Mouse (Mus musculus) stomach, embryonic 14.5 days (tissue): ENCODE measurements around the gene Irx1. TPM values are rescaled to one million over a fixed set of nuclear protein-coding genes. Genes with fewer than 3 reads are reported as not detected.

Experiments
- ATAC-seq: fragments of 200-750 bp; cut with Nextera tagmentation; 2 replicates; pipeline ENCODE4 v1.8.0; 2017; ENCODE audit warnings: low read depth, moderate TSS enrichment; ENCODE audit not compliant: insufficient number of reproducible peaks, insufficient read depth, low FRiP score
- H3K27ac ChIP-seq: fragments of 300-500 bp; sonication (generic); 2 replicates; pipeline ENCODE4 v1.5.1; 2014; ENCODE audit warnings: mild to moderate bottlenecking, low read length, moderate library complexity, mixed read lengths
- H3K27me3 ChIP-seq: fragments of 300-500 bp; sonication (generic); 2 replicates; pipeline ENCODE4 v1.6.1; 2014; ENCODE audit warnings: low read length, control low read depth, mixed read lengths; ENCODE audit not compliant: control insufficient read depth, insufficient read depth
- H3K36me3 ChIP-seq: fragments of 300-500 bp; sonication (generic); 2 replicates; pipeline ENCODE4 v1.6.1; 2014; ENCODE audit warnings: mild to moderate bottlenecking, control low read depth, low read length, moderate library complexity, mixed read lengths; ENCODE audit not compliant: control insufficient read depth, insufficient read depth
- H3K4me1 ChIP-seq: fragments of 300-500 bp; sonication (generic); 2 replicates; pipeline ENCODE4 v1.6.1; 2014; ENCODE audit warnings: low read length, control low read depth, mixed read lengths; ENCODE audit not compliant: control insufficient read depth, insufficient read depth
- H3K4me2 ChIP-seq: fragments of 300-500 bp; sonication (generic); replicated peaks from 2 replicates; pipeline ENCODE4 v1.6.1; 2014; ENCODE audit warnings: low read depth, low read length, control low read depth
- H3K4me3 ChIP-seq: fragments of 300-500 bp; sonication (generic); 2 replicates; pipeline ENCODE4 v1.5.1; 2014; ENCODE audit warnings: low read depth, low read length, control low read depth
- H3K9ac ChIP-seq: fragments of 300-500 bp; sonication (generic); replicated peaks from 2 replicates; pipeline ENCODE4 v1.6.1; 2014; ENCODE audit warnings: low read depth, mild to moderate bottlenecking, control low read depth, low read length, moderate library complexity, mixed read lengths
- H3K9me3 ChIP-seq: fragments of 300-500 bp; sonication (generic); 2 replicates; pipeline ENCODE4 v1.6.1; 2016; ENCODE audit warnings: low read depth, low read length, control low read depth; ENCODE audit not compliant: control insufficient read depth
- WGBS: fragments of 180-500 bp; shearing (Covaris S2); extraction: QIAGEN DNeasy Blood & Tissue Kit; methylation state at CpG from one replicate; pipeline ENCODE4 v1.1.7; 2014; 5-methylcytosine and 5-hydroxymethylcytosine counted together
- polyA plus RNA-seq: library from polyadenylated mRNA; unstranded; fragments of >200 nt; fragmentation: Nextera tagmentation; extraction: Ambion mirVana; gene quantifications from 2 replicates; pipeline ENCODE4 v1.2.1, GENCODE M21; 2014

Gene Irx1
- polyA plus RNA-seq, 1 experiment from 2014 or later: 0.10 TPM

- ATAC-seq: peak; percentile 47; the same call in 1 of the 2 replicates
- Histone ChIP-seq H3K27me3 (peaks cover 71% of the 10 kb centered on the region), H3K27ac (no peak overlapping the region)
Measured at GRCm38 (mm10) chr13:71962661-71963355, 715 bp downstream of the Irx1 start.

GRCm38 (mm10) chr13:71961891-71962660, 1.4 kb downstream of the Irx1 start:
- no peak for ATAC-seq
- 2% methylated on average over 25 of the region's 25 CpGs for WGBS
- Histone ChIP-seq H3K4me2 (no peak overlapping the region), H3K4me1 (peaks cover 6% of the 10 kb centered on the region; the same call in 1 of the 2 replicates), H3K36me3 (no peaks in the 10 kb centered on the region), H3K9ac (no peak overlapping the region), H3K27ac (no peak overlapping the region), H3K27me3 (peaks cover 68% of the 10 kb centered on the region), H3K4me3 (peak overlapping the region; percentile 36; the same call in 1 of the 2 replicates), H3K9me3 (no peaks in the 10 kb centered on the region)

More at GRCm38 (mm10) chr13:71962661-71963355, 715 bp downstream of the Irx1 start:
- 0 out of 2 replicates have a peak overlapping the region, but pooled peaks have one; percentile 10 for H3K9ac ChIP-seq
- H3K36me3 ChIP-seq: no peaks in the 10 kb centered on the region
- no peaks in the 10 kb centered on the region for H3K9me3 ChIP-seq
- H3K4me1 ChIP-seq: peaks cover 6% of the 10 kb centered on the region; the same call in 1 of the 2 replicates
- under 1% methylated on average over 55 of the region's 55 CpGs for WGBS
- peak overlapping the region; percentile 36 for H3K4me3 ChIP-seq
- peak overlapping the region; percentile 64 for H3K4me2 ChIP-seq

GRCm38 (mm10) chr13:71960846-71961735, 2.4 kb downstream of the Irx1 start:
- Histone ChIP-seq H3K4me3 (no peak overlapping the region), H3K9me3 (no peaks in the 10 kb centered on the region), H3K27me3 (peaks cover 68% of the 10 kb centered on the region), H3K4me1 (peaks cover 6% of the 10 kb centered on the region; the same call in 1 of the 2 replicates), H3K36me3 (no peaks in the 10 kb centered on the region), H3K27ac (no peak overlapping the region), H3K4me2 (no peak overlapping the region), H3K9ac (no peak overlapping the region)
- ATAC-seq: no peak
- 9% methylated on average over 9 of the region's 9 CpGs for WGBS

- peaks cover 6% of the 10 kb centered on the region; the same call in 1 of the 2 replicates for H3K4me1 ChIP-seq
- peaks cover 64% of the 10 kb centered on the region for H3K27me3 ChIP-seq
- WGBS: 1% methylated on average over 9 of the region's 9 CpGs
- H3K4me3 ChIP-seq: no peak overlapping the region
- no peaks in the 10 kb centered on the region for H3K36me3 ChIP-seq
- no peak overlapping the region for H3K4me2 ChIP-seq
- no peak for ATAC-seq
- H3K27ac ChIP-seq: no peak overlapping the region
- H3K9ac ChIP-seq: no peak overlapping the region
- no peaks in the 10 kb centered on the region for H3K9me3 ChIP-seq
Measured at GRCm38 (mm10) chr13:71960277-71960672, 3.2 kb downstream of the Irx1 start.

GRCm38 (mm10) chr13:71959361-71960276, 3.9 kb downstream of the Irx1 start:
- Histone ChIP-seq H3K9me3 (no peaks in the 10 kb centered on the region), H3K4me3 (peak overlapping the region; percentile 16), H3K4me2 (0 out of 2 replicates have a peak overlapping the region, but pooled peaks have one; percentile 12), H3K4me1 (peaks cover 6% of the 10 kb centered on the region; the same call in 1 of the 2 replicates), H3K27ac (no peak overlapping the region), H3K9ac (no peak overlapping the region), H3K27me3 (peaks cover 61% of the 10 kb centered on the region), H3K36me3 (no peaks in the 10 kb centered on the region)
- ATAC-seq: peak; percentile 40; the same call in 1 of the 2 replicates
- WGBS: 2% methylated on average over 76 of the region's 76 CpGs

DNA sequence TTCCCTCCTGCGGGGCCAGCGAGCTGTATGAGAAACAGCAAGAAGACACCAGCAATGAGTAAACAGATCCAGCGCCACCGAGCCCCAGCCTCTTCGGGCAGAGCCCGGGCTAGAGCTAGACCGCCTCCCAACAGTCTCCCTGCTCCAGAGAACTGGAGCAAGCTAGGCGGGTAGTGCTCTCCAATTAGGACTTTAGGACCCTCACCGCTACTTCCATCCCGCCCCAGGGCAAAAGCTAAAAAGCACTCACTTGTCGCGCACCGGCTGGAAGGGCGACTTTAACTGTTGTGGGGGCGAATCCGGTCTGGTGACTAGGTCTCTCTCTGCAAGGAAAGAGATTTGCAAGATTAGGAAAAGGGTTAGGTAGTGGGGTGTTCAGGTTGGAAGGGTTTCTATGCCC, 4.9 kb downstream of the Irx1 start:
- Histone ChIP-seq H3K9me3 (no peaks in the 10 kb centered on the region), H3K4me2 (no peak overlapping the region), H3K27ac (no peak overlapping the region), H3K4me3 (no peak overlapping the region), H3K36me3 (no peaks in the 10 kb centered on the region), H3K9ac (no peak overlapping the region), H3K4me1 (peaks cover 6% of the 10 kb centered on the region; the same call in 1 of the 2 replicates), H3K27me3 (peaks cover 60% of the 10 kb centered on the region)
- no peak for ATAC-seq
- 1% methylated on average over 16 of the region's 16 CpGs for WGBS

- Histone ChIP-seq H3K9me3 (no peaks in the 10 kb centered on the region), H3K27me3 (peaks cover 60% of the 10 kb centered on the region), H3K4me3 (no peak overlapping the region), H3K36me3 (no peaks in the 10 kb centered on the region), H3K9ac (no peak overlapping the region), H3K27ac (no peak overlapping the region), H3K4me1 (no peaks in the 10 kb centered on the region; the same call in 1 of the 2 replicates), H3K4me2 (no peak overlapping the region)
- no peak for ATAC-seq
- WGBS: 4% methylated on average over 21 of the region's 21 CpGs
Measured at GRCm38 (mm10) chr13:71957811-71958351, 5.6 kb downstream of the Irx1 start.
